Mouse (Mus musculus): Measurements from ENCODE around the gene Hist1h2af. TPM values are rescaled to one million over a fixed set of nuclear protein-coding genes. Genes with fewer than 3 reads are reported as not detected.
A peak's percentile ranks its signal among the peaks of the same experiment; 100 is the strongest.

The Hist1h2af gene
- polyA plus RNA-seq, 1 experiment from 2014 or later = 2.7 TPM

DNA sequence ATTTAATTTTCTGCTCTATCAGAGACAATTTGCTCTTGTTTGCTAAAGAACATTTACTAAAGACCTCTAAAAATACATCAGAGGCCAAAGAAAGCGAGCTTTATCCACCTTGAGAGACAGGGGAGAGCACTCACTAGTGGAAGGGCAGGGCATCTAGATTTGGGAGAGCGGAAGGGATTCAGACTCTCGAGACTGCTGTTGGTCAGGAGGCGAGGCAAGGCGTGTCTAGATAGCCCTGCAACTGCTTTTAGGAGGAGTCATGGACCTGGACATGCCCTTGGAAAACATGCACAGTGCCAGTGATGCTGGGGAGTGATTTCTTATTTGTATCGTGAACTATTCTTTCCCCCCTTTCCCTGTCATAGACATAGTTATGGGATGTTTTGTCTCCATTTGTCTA, 38.2 kb upstream of the Hist1h2af start:
- H3K9me3 ChIP-seq (ENCODE audit: control insufficient read depth) = no peaks in the 10 kb centered on the region
- no peak overlapping the region for H3K9ac ChIP-seq (ENCODE audit: low read depth, low read length)
- no peaks in the 10 kb centered on the region; the same call in 1 of the 2 replicates for H3K4me1 ChIP-seq (replicated peaks; ENCODE audit: control insufficient read depth, insufficient read depth, low read length)
- no peak for ATAC-seq
- no peak overlapping the region for H3K27ac ChIP-seq (ENCODE audit: low read depth, low read length)
- no peaks in the 10 kb centered on the region for H3K36me3 ChIP-seq (ENCODE audit: control insufficient read depth, insufficient read depth)
- no peak overlapping the region for H3K4me3 ChIP-seq (ENCODE audit: low read depth, low read length)
- no peaks in the 10 kb centered on the region for H3K27me3 ChIP-seq (replicated peaks; ENCODE audit: control insufficient read depth, insufficient read depth, low read length)
- WGBS = 75% methylated on average over 6 of the region's 6 CpGs
- TF ChIP-seq CTCF (IDR thresholded peaks at IDR 0.05; ENCODE audit: low read depth) = no peak
- H3K4me2 ChIP-seq (replicated peaks; ENCODE audit: low read depth) = no peak overlapping the region

- TF ChIP-seq CTCF (IDR thresholded peaks at IDR 0.05; ENCODE audit: low read depth) = no peak
- no peaks in the 10 kb centered on the region; the same call in 1 of the 2 replicates for H3K4me1 ChIP-seq (replicated peaks; ENCODE audit: control insufficient read depth, insufficient read depth, low read length)
- no peaks in the 10 kb centered on the region for H3K9me3 ChIP-seq (ENCODE audit: control insufficient read depth)
- H3K9ac ChIP-seq (ENCODE audit: low read depth, low read length) = no peak overlapping the region
- WGBS = 14% methylated on average over 19 of the region's 19 CpGs
- no peak for ATAC-seq
- peak overlapping the region; percentile 62 for H3K4me2 ChIP-seq (replicated peaks; ENCODE audit: low read depth)
- H3K27me3 ChIP-seq (replicated peaks; ENCODE audit: control insufficient read depth, insufficient read depth, low read length) = no peaks in the 10 kb centered on the region
- peak overlapping the region; percentile 32 for H3K4me3 ChIP-seq (ENCODE audit: low read depth, low read length)
- no peaks in the 10 kb centered on the region for H3K36me3 ChIP-seq (ENCODE audit: control insufficient read depth, insufficient read depth)
- no peak overlapping the region for H3K27ac ChIP-seq (ENCODE audit: low read depth, low read length)
These were observed 35.9 kb upstream of the Hist1h2af start for GRCm38 (mm10) chr13:23497656-23498321.

DNA sequence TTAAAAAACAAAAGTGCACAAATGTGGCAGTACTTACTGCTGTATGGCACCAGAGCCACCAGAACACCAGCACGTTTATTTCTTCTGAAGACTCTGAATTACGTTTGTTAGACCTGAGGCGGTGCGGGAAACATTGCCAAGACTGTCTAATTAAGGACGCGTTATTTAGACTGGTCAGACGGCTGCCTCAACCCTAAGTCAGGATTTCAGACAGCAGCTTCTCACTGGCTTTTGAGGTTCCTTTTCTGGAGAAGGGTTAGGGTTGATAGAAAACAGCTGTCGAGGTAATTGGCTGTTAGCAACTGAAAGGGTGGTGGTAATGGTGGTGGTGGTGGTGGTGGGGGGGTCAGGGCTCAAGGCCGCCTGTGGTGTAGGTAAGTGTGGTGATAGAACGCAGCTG, 35.1 kb upstream of the Hist1h2af start:
- H3K4me2 ChIP-seq (replicated peaks; ENCODE audit: low read depth) = peak overlapping the region; percentile 62
- no peak for TF ChIP-seq CTCF (IDR thresholded peaks at IDR 0.05; ENCODE audit: low read depth)
- H3K9me3 ChIP-seq (ENCODE audit: control insufficient read depth) = no peaks in the 10 kb centered on the region
- H3K4me1 ChIP-seq (replicated peaks; ENCODE audit: control insufficient read depth, insufficient read depth, low read length) = no peaks in the 10 kb centered on the region; the same call in 1 of the 2 replicates
- no peak overlapping the region for H3K9ac ChIP-seq (ENCODE audit: low read depth, low read length)
- H3K27me3 ChIP-seq (replicated peaks; ENCODE audit: control insufficient read depth, insufficient read depth, low read length) = no peaks in the 10 kb centered on the region
- WGBS = 13% methylated on average over 10 of the region's 10 CpGs
- peak overlapping the region; percentile 32 for H3K4me3 ChIP-seq (ENCODE audit: low read depth, low read length)
- ATAC-seq = no peak
- H3K27ac ChIP-seq (ENCODE audit: low read depth, low read length) = no peak overlapping the region
- no peaks in the 10 kb centered on the region for H3K36me3 ChIP-seq (ENCODE audit: control insufficient read depth, insufficient read depth)

DNA sequence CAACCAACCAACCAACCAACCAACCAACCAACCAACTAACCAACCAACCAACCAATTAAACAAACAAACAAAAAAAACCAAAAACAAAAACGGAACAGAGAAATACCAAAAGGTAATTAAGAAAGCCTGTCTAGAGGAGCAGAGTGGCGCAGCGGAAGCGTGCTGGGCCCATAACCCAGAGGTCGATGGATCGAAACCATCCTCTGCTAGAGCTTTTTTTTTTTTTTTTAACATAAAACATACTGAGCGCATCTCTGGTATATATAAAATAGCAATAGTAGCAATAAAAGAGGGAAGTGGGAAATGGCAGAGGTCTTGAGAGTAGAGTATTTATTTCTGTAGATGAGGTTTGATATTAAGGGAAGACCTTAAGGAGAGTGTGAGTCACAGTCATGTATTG, 33.8 kb upstream of the Hist1h2af start:
- Histone ChIP-seq H3K27ac (ENCODE audit: low read depth, low read length) (no peak overlapping the region), H3K9ac (ENCODE audit: low read depth, low read length) (no peak overlapping the region), H3K4me3 (ENCODE audit: low read depth, low read length) (no peak overlapping the region), H3K4me1 (replicated peaks; ENCODE audit: control insufficient read depth, insufficient read depth, low read length) (no peaks in the 10 kb centered on the region; the same call in 1 of the 2 replicates), H3K27me3 (replicated peaks; ENCODE audit: control insufficient read depth, insufficient read depth, low read length) (no peaks in the 10 kb centered on the region), H3K4me2 (replicated peaks; ENCODE audit: low read depth) (no peak overlapping the region), H3K36me3 (ENCODE audit: control insufficient read depth, insufficient read depth) (no peaks in the 10 kb centered on the region), H3K9me3 (ENCODE audit: control insufficient read depth) (no peaks in the 10 kb centered on the region)
- TF ChIP-seq CTCF (IDR thresholded peaks at IDR 0.05; ENCODE audit: low read depth) = no peak
- no peak for ATAC-seq
- 33% methylated on average over 7 of the region's 7 CpGs for WGBS

GRCm38 (mm10) chr13:23500424-23501200, 33.1 kb upstream of the Hist1h2af start:
- Histone ChIP-seq H3K9ac (ENCODE audit: low read depth, low read length) (no peak overlapping the region), H3K9me3 (ENCODE audit: control insufficient read depth) (no peaks in the 10 kb centered on the region), H3K4me3 (ENCODE audit: low read depth, low read length) (no peak overlapping the region), H3K27me3 (replicated peaks; ENCODE audit: control insufficient read depth, insufficient read depth, low read length) (no peaks in the 10 kb centered on the region), H3K27ac (ENCODE audit: low read depth, low read length) (no peak overlapping the region), H3K4me2 (replicated peaks; ENCODE audit: low read depth) (0 out of 2 replicates have a peak overlapping the region, but pooled peaks have one; percentile 6), H3K36me3 (ENCODE audit: control insufficient read depth, insufficient read depth) (no peaks in the 10 kb centered on the region), H3K4me1 (replicated peaks; ENCODE audit: control insufficient read depth, insufficient read depth, low read length) (peaks cover under 1% of the 10 kb centered on the region; the same call in 1 of the 2 replicates)
- peak; percentile 74 for ATAC-seq
- no peak for TF ChIP-seq CTCF (IDR thresholded peaks at IDR 0.05; ENCODE audit: low read depth)
- WGBS = 8% methylated on average over 17 of the region's 17 CpGs

DNA sequence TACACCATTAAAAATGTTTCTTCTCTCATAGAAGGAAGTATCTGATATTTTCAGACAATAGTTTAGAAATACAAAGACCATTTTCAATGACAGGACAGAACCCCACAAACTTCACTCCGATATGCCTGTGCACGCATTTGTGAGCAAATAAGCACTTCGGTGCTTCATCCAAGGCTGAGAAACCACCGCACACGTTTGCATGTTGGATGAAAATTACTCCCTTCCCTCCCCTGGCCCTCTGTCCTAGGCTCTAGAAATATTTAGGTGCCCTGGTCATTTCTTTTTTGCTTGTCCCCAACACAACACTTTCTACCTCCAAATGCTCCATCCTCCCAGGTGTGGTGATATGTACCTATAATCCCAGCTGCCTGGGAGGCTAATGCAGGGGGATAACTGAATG, 32.2 kb upstream of the Hist1h2af start:
- peaks cover 5% of the 10 kb centered on the region; the same call in 1 of the 2 replicates for H3K4me1 ChIP-seq (replicated peaks; ENCODE audit: control insufficient read depth, insufficient read depth, low read length)
- 37% methylated on average over 5 of the region's 5 CpGs for WGBS
- H3K4me3 ChIP-seq (ENCODE audit: low read depth, low read length) = no peak overlapping the region
- peak overlapping the region; percentile 6; the same call in 1 of the 2 replicates for H3K4me2 ChIP-seq (replicated peaks; ENCODE audit: low read depth)
- H3K36me3 ChIP-seq (ENCODE audit: control insufficient read depth, insufficient read depth) = no peaks in the 10 kb centered on the region
- H3K9me3 ChIP-seq (ENCODE audit: control insufficient read depth) = no peaks in the 10 kb centered on the region
- H3K27ac ChIP-seq (ENCODE audit: low read depth, low read length) = no peak overlapping the region
- no peak overlapping the region for H3K9ac ChIP-seq (ENCODE audit: low read depth, low read length)
- no peak for ATAC-seq
- TF ChIP-seq CTCF (IDR thresholded peaks at IDR 0.05; ENCODE audit: low read depth) = no peak
- no peaks in the 10 kb centered on the region for H3K27me3 ChIP-seq (replicated peaks; ENCODE audit: control insufficient read depth, insufficient read depth, low read length)
